Mouse (Mus musculus) lung, embryonic 15.5 days (tissue): ENCODE measurements at regions not wholly inside any gene's neighbourhood (a gene's known extent, or its start where the extent isn't known, plus 50 kb on each side); places are given as distances from the start of the nearest gene placed in this dataset.

ENCODE experiments used
- ATAC-seq: fragments of 200-750 bp; cut with Nextera tagmentation; 2 replicates; pipeline ENCODE4 v1.8.0; 2017; ENCODE audit warnings: moderate number of reproducible peaks, borderline replicate concordance; ENCODE audit not compliant: low FRiP score, low TSS enrichment; ENCODE audit errors: extremely low read depth
- H3K27ac ChIP-seq: fragments of 300-500 bp; sonication (generic); 2 replicates; pipeline ENCODE4 v1.5.1; 2015; ENCODE audit warnings: moderate library complexity, mild to moderate bottlenecking, inconsistent platforms
- H3K27me3 ChIP-seq: fragments of 300-500 bp; sonication (generic); 2 replicates; pipeline ENCODE4 v1.6.1; 2015; ENCODE audit warnings: inconsistent platforms
- H3K36me3 ChIP-seq: fragments of 300-500 bp; sonication (generic); 2 replicates; pipeline ENCODE4 v1.6.1; 2015; ENCODE audit warnings: inconsistent platforms
- H3K4me1 ChIP-seq: fragments of 300-500 bp; sonication (generic); 2 replicates; pipeline ENCODE4 v1.6.1; 2015; ENCODE audit warnings: inconsistent platforms
- H3K4me2 ChIP-seq: fragments of 300-500 bp; sonication (generic); 2 replicates; pipeline ENCODE4 v1.6.1; 2015; ENCODE audit warnings: inconsistent platforms, mild to moderate bottlenecking, moderate library complexity
- H3K4me3 ChIP-seq: fragments of 300-500 bp; sonication (generic); 2 replicates; pipeline ENCODE4 v1.5.1; 2015; ENCODE audit warnings: mild to moderate bottlenecking, inconsistent platforms
- H3K9ac ChIP-seq: fragments of 300-500 bp; sonication (generic); 2 replicates; pipeline ENCODE4 v1.6.1; 2015; ENCODE audit warnings: inconsistent platforms
- H3K9me3 ChIP-seq: fragments of 300-500 bp; sonication (generic); 2 replicates; pipeline ENCODE4 v1.6.1; 2016; ENCODE audit warnings: inconsistent platforms
- WGBS: fragments of 180-500 bp; shearing (Covaris S2); methylation state at CpG from one replicate; pipeline ENCODE4 v1.1.7; 2015; 5-methylcytosine and 5-hydroxymethylcytosine counted together

DNA sequence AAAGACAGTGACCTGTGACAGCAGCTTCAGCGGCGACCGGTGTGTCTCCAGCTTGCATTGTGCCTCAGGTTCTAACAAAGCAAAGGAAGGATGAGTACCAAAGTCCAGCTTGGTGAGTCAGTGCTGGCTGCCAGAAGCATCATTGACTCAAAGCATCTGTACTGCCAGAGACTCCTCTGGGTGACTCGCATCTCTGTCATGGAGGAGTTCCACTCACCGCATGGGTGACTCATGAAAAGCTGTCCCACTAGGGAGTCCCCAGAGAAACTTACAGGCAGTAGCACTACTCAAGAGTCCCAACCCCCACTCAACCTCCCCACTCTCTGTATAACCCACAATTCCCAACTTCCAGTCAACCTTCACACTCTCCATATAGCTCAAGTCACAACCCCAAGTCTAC lies 166.2 kb downstream of the Tpra1 start:
- Histone ChIP-seq H3K27ac (no peak overlapping the region), H3K4me1 (no peaks in the 10 kb centered on the region), H3K9me3 (no peaks in the 10 kb centered on the region), H3K4me2 (no peak overlapping the region), H3K27me3 (no peaks in the 10 kb centered on the region), H3K36me3 (no peaks in the 10 kb centered on the region), H3K4me3 (no peak overlapping the region), H3K9ac (no peak overlapping the region)
- ATAC-seq: no peak
- WGBS: 95% methylated on average over 5 of the region's 5 CpGs

DNA sequence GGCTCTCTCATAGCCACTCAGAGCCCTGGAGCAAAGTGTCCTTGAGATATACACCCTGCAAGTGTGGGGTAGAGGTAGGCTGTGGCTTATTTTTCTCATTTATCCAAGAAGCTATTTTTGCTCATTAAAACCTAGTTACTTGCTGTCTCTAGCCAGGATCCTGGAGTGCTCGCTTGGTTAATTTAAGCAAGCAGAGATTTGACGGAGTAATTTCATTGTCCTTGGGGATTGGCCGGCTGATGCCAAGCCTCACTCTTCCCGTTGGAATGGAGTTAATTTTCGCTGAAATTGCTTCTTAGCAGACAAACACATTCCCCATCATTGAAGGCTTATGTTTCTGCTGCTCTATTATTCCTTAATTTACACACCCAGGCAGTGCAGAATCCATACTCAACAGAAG lies 167.1 kb downstream of the Tpra1 start:
- Histone ChIP-seq H3K9me3 (no peaks in the 10 kb centered on the region), H3K9ac (no peak overlapping the region), H3K36me3 (no peaks in the 10 kb centered on the region), H3K4me1 (no peaks in the 10 kb centered on the region), H3K27me3 (no peaks in the 10 kb centered on the region), H3K4me3 (no peak overlapping the region), H3K4me2 (no peak overlapping the region), H3K27ac (no peak overlapping the region)
- 80% methylated on average over 5 of the region's 5 CpGs for WGBS
- no peak for ATAC-seq

GRCm38 (mm10) chr6:89070011-89070410 lies 168.0 kb downstream of the Tpra1 start:
- Histone ChIP-seq H3K9ac (no peak overlapping the region), H3K4me1 (no peaks in the 10 kb centered on the region), H3K4me2 (no peak overlapping the region), H3K27me3 (no peaks in the 10 kb centered on the region), H3K9me3 (no peaks in the 10 kb centered on the region), H3K4me3 (no peak overlapping the region), H3K36me3 (no peaks in the 10 kb centered on the region), H3K27ac (no peak overlapping the region)
- ATAC-seq: peak; percentile 31; the same call in 1 of the 2 replicates
- 17% methylated on average over 3 of the region's 3 CpGs for WGBS

GRCm38 (mm10) chr6:89071766-89072165 lies 169.7 kb downstream of the Tpra1 start:
- Histone ChIP-seq H3K4me2 (no peak overlapping the region), H3K9me3 (no peaks in the 10 kb centered on the region), H3K36me3 (no peaks in the 10 kb centered on the region), H3K9ac (no peak overlapping the region), H3K27me3 (no peaks in the 10 kb centered on the region), H3K27ac (no peak overlapping the region), H3K4me1 (no peaks in the 10 kb centered on the region), H3K4me3 (no peak overlapping the region)
- ATAC-seq: no peak
- 36% methylated on average over 2 of the region's 2 CpGs for WGBS

DNA sequence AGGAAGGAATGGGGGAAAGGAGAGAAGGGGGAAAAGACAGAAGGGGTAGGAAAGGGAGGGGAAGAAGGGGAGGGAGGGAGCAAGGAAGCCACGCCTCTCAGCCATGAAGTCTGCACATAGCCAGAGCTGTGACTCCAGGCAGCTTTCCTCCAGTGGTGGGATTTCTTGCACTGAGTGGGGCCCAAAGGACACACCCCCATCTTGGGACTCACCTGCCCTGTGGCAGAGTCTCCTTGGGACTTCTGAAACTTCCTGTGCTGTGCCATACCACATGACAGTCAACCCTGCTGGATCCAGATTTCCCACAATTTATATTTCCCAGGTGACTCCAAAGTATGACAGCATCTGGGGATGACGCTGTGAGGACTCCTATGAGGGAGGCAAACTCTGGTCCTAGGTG lies 170.5 kb downstream of the Tpra1 start:
- Histone ChIP-seq H3K36me3 (no peaks in the 10 kb centered on the region), H3K9ac (no peak overlapping the region), H3K9me3 (no peaks in the 10 kb centered on the region), H3K4me2 (no peak overlapping the region), H3K4me3 (no peak overlapping the region), H3K27ac (no peak overlapping the region), H3K27me3 (no peaks in the 10 kb centered on the region), H3K4me1 (no peaks in the 10 kb centered on the region)
- no peak for ATAC-seq
- WGBS: 53% methylated on average over 2 of the region's 2 CpGs

GRCm38 (mm10) chr6:89081624-89082300 lies 179.7 kb downstream of the Tpra1 start:
- Histone ChIP-seq H3K9ac (no peak overlapping the region), H3K27me3 (no peaks in the 10 kb centered on the region), H3K27ac (no peak overlapping the region), H3K9me3 (no peaks in the 10 kb centered on the region), H3K36me3 (no peaks in the 10 kb centered on the region), H3K4me3 (no peak overlapping the region), H3K4me1 (no peaks in the 10 kb centered on the region), H3K4me2 (no peak overlapping the region)
- 47% methylated on average over 6 of the region's 6 CpGs for WGBS
- ATAC-seq: no peak

- WGBS: 92% methylated on average over 3 of the region's 3 CpGs
Observed at GRCm38 (mm10) chr6:89084437-89084836, 182.4 kb downstream of the Tpra1 start.

DNA sequence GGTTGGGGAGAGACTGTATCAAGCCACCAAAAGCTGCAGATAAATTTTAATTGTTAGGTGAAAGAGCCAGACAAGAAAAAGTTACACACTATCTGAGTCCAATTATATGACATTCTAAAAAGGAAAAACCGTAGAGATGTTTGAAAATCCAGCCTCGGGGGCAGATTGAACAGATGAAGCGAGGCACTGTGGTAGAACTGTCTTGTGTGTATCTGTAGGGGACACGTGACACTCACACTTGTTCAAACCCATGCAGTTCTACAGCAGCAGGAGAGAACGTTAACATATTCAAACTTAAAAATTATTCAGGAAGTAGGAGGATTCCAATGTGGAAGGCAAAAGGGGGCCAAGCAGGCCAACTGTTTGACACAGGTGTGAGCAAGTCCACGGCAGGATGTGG lies 183.1 kb downstream of the Tpra1 start:
- WGBS: 78% methylated on average over 6 of the region's 6 CpGs
- ATAC-seq: no peak

More at GRCm38 (mm10) chr6:89084437-89084836, 182.4 kb downstream of the Tpra1 start:
- H3K4me2 ChIP-seq: no peak overlapping the region
- H3K4me3 ChIP-seq: no peak overlapping the region
- H3K9me3 ChIP-seq: no peaks in the 10 kb centered on the region
- no peak for ATAC-seq
- H3K9ac ChIP-seq: no peak overlapping the region
- no peaks in the 10 kb centered on the region for H3K27me3 ChIP-seq
- H3K27ac ChIP-seq: no peak overlapping the region
- H3K4me1 ChIP-seq: no peaks in the 10 kb centered on the region
- H3K36me3 ChIP-seq: no peaks in the 10 kb centered on the region

DNA sequence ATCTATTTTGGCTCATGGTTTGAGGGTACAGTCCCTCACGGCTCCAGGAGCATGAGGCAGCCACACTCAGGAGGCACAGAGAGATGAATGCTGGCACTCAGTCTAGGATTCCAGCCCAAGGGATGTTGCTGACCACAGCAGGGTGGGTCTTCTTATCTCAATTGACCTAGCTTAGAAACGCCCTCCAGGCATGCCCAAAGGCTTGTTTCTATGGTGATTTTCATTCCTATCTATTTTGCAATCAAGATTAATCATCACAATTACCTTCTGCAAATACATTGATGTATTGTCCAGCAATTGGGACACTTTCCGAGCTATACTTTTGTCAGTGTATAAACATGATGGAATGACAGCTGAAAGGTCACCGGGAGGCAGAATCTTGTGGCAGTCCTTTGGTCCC lies 185.6 kb downstream of the Tpra1 start:
- H3K9me3 ChIP-seq: no peaks in the 10 kb centered on the region
- no peaks in the 10 kb centered on the region for H3K36me3 ChIP-seq
- no peaks in the 10 kb centered on the region for H3K27me3 ChIP-seq
- ATAC-seq: no peak
- no peaks in the 10 kb centered on the region for H3K4me1 ChIP-seq
- no peak overlapping the region for H3K4me2 ChIP-seq
- H3K9ac ChIP-seq: no peak overlapping the region
- no peak overlapping the region for H3K27ac ChIP-seq
- 53% methylated on average over 4 of the region's 4 CpGs for WGBS
- no peak overlapping the region for H3K4me3 ChIP-seq

More for the DNA sequence above, 183.1 kb downstream of the Tpra1 start:
- H3K36me3 ChIP-seq: no peaks in the 10 kb centered on the region
- H3K9me3 ChIP-seq: no peaks in the 10 kb centered on the region
- H3K27ac ChIP-seq: no peak overlapping the region
- no peak overlapping the region for H3K4me2 ChIP-seq
- no peaks in the 10 kb centered on the region for H3K27me3 ChIP-seq
- no peak overlapping the region for H3K9ac ChIP-seq
- no peak overlapping the region for H3K4me3 ChIP-seq
- no peaks in the 10 kb centered on the region for H3K4me1 ChIP-seq

- 77% methylated on average over 5 of the region's 5 CpGs for WGBS
Observed at GRCm38 (mm10) chr6:89090096-89090495, 188.0 kb downstream of the Tpra1 start.

DNA sequence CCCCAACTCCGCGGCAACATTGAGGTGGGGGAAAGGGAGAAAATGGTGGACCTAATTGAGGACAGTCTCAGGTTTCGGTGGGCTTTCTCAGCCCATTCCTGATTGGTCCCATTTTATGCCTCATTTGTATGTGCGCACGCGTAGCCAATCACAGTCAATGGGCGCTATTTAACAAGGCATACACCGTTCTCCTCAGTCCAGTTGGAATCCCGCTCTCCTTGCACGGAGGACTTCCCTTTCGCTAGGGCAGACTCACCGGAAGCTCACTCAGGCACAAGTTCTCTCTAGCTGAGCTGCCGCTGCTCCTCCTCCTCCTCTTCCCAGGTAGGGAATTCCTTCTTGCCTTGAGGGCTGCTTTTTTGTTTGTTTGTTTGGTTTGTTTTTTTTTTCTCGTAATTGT lies 193.9 kb downstream of the Tpra1 start:
- no peak overlapping the region for H3K4me2 ChIP-seq
- no peak overlapping the region for H3K4me3 ChIP-seq
- no peak overlapping the region for H3K27ac ChIP-seq
- no peaks in the 10 kb centered on the region for H3K36me3 ChIP-seq
- WGBS: 93% methylated on average over 14 of the region's 14 CpGs
- no peaks in the 10 kb centered on the region for H3K9me3 ChIP-seq
- H3K9ac ChIP-seq: no peak overlapping the region
- H3K27me3 ChIP-seq: no peaks in the 10 kb centered on the region
- no peaks in the 10 kb centered on the region for H3K4me1 ChIP-seq
- ATAC-seq: no peak

More at GRCm38 (mm10) chr6:89090096-89090495, 188.0 kb downstream of the Tpra1 start:
- Histone ChIP-seq H3K36me3 (no peaks in the 10 kb centered on the region), H3K9ac (no peak overlapping the region), H3K9me3 (no peaks in the 10 kb centered on the region), H3K4me2 (no peak overlapping the region), H3K4me1 (no peaks in the 10 kb centered on the region), H3K27ac (no peak overlapping the region), H3K4me3 (no peak overlapping the region), H3K27me3 (no peaks in the 10 kb centered on the region)
- ATAC-seq: no peak

DNA sequence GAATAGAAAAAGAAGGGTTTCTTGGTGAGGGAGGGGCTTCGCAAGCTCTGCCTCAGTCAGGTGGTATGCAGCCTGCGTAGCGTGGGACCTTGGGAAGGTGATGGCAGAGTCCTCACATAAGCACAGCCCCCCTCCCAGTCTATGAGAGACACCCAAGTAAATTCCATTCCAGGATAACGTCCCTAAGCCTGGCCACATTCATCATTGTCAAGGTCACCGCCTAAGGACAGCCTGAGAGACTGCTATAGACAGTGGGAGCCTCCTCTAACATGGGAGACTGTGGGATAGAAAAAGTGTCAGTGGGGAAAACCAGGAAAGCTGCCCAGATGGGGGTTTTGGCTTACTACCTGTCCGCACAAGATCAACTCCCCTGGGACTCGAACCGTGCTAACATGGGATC lies 195.5 kb downstream of the Tpra1 start:
- no peak for ATAC-seq
- no peak overlapping the region for H3K9ac ChIP-seq
- no peaks in the 10 kb centered on the region for H3K9me3 ChIP-seq

GRCm38 (mm10) chr6:89119241-89119640 lies 217.2 kb downstream of the Tpra1 start:
- no peak overlapping the region for H3K27ac ChIP-seq
- ATAC-seq: no peak
- 73% methylated on average over 1 of the region's 1 CpGs for WGBS

More for the DNA sequence above, 195.5 kb downstream of the Tpra1 start:
- Histone ChIP-seq H3K36me3 (no peaks in the 10 kb centered on the region), H3K27me3 (no peaks in the 10 kb centered on the region), H3K4me1 (no peaks in the 10 kb centered on the region), H3K4me2 (no peak overlapping the region), H3K4me3 (no peak overlapping the region), H3K27ac (no peak overlapping the region)
- WGBS: 66% methylated on average over 8 of the region's 8 CpGs

More at GRCm38 (mm10) chr6:89119241-89119640, 217.2 kb downstream of the Tpra1 start:
- no peaks in the 10 kb centered on the region for H3K9me3 ChIP-seq
- no peaks in the 10 kb centered on the region for H3K27me3 ChIP-seq
- no peak overlapping the region for H3K4me2 ChIP-seq
- no peak overlapping the region for H3K9ac ChIP-seq
- H3K4me3 ChIP-seq: no peak overlapping the region
- H3K36me3 ChIP-seq: no peaks in the 10 kb centered on the region
- H3K4me1 ChIP-seq: no peaks in the 10 kb centered on the region
